Mouse (Mus musculus) C2C12 (cell line): ENCODE measurements around the gene Emc4. TPM values are rescaled to one million over a fixed set of nuclear protein-coding genes. Genes with fewer than 3 reads are reported as not detected.
A peak's percentile ranks its signal among the peaks of the same experiment; 100 is the strongest.

Source experiments
- H3K27me3 ChIP-seq: one replicate; pipeline ENCODE4 v1.6.1; 2011; ENCODE audit not compliant: control insufficient read depth, insufficient read depth, insufficient read length
- H3K36me3 ChIP-seq: one replicate; pipeline ENCODE4 v1.6.1; 2011; ENCODE audit not compliant: control insufficient read depth, insufficient read depth
- H3K4me3 ChIP-seq: one replicate; pipeline ENCODE4 v1.5.1; 2011; ENCODE audit warnings: mild to moderate bottlenecking, control low read depth; ENCODE audit not compliant: poor library complexity, insufficient read depth, severe bottlenecking
- H3K79me2 ChIP-seq: one replicate; pipeline ENCODE4 v1.6.1; 2011; ENCODE audit not compliant: control insufficient read depth, insufficient read depth
- H3K79me3 ChIP-seq: one replicate; pipeline ENCODE4 v1.6.1; 2011; ENCODE audit warnings: low read depth, control low read depth
- H3ac ChIP-seq: one replicate; pipeline ENCODE3; 2011; ENCODE audit warnings: low read depth; ENCODE audit not compliant: control insufficient read depth, insufficient read length
- CEBPB ChIP-seq: IDR thresholded peaks from one replicate; pipeline ENCODE4 v1.6.1; 2011; ENCODE audit warnings: low read depth, mild to moderate bottlenecking, control low read depth, moderate library complexity
- CTCF ChIP-seq: IDR thresholded peaks from one replicate; pipeline ENCODE4 v1.5.1; 2011; ENCODE audit not compliant: control insufficient read depth, insufficient read depth, insufficient read length
- FOSL1 ChIP-seq: IDR thresholded peaks from one replicate; pipeline ENCODE4 v1.8.0; 2011; ENCODE audit warnings: mild to moderate bottlenecking, low read length; ENCODE audit not compliant: poor library complexity, insufficient read depth, severe bottlenecking
- MAX ChIP-seq: IDR thresholded peaks from one replicate; pipeline ENCODE4 v1.6.1; 2011; ENCODE audit warnings: mild to moderate bottlenecking, control low read depth
- MYOD1 ChIP-seq: IDR thresholded peaks from one replicate; pipeline ENCODE4 v1.6.1; 2011; ENCODE audit warnings: low read depth; ENCODE audit not compliant: control insufficient read depth, insufficient read length
- MYOG ChIP-seq: IDR thresholded peaks from one replicate; pipeline ENCODE4 v1.6.1; 2011; ENCODE audit not compliant: control insufficient read depth, insufficient read length; ENCODE audit errors: extremely low read depth
- USF1 ChIP-seq: IDR thresholded peaks from one replicate; pipeline ENCODE4 v1.6.1; 2011; ENCODE audit warnings: low read depth, mild to moderate bottlenecking, control low read depth, moderate library complexity
- polyA plus RNA-seq: library from polyadenylated mRNA; unstranded; fragments of >200 nt; fragmentation: generic; extraction: Trizol; gene quantifications from one replicate; pipeline ENCODE4 v1.2.1, GENCODE M21; 2012; ENCODE audit warnings: missing spikeins

Emc4 gene
- polyA plus RNA-seq, 1 experiment, result 152 TPM

GRCm38 (mm10) chr2:112391346-112392000, 23.6 kb upstream of the Emc4 start:
- no peak overlapping the region for H3ac ChIP-seq
- H3K27me3 ChIP-seq, result no peaks in the 10 kb centered on the region
- H3K4me3 ChIP-seq, result no peak overlapping the region
- peaks cover 100% of the 10 kb centered on the region for H3K79me2 ChIP-seq
- TF ChIP-seq MYOD1 (no peak), CTCF (no peak), MYOG (no peak), CEBPB (no peak), USF1 (no peak), MAX (no peak), FOSL1 (no peak)
- peaks cover 92% of the 10 kb centered on the region for H3K79me3 ChIP-seq
- no peaks in the 10 kb centered on the region for H3K36me3 ChIP-seq

GRCm38 (mm10) chr2:112390843-112391242, 23.0 kb upstream of the Emc4 start:
- Histone ChIP-seq H3ac (no peak overlapping the region), H3K4me3 (no peak overlapping the region), H3K27me3 (no peaks in the 10 kb centered on the region), H3K36me3 (no peaks in the 10 kb centered on the region), H3K79me2 (peaks cover 100% of the 10 kb centered on the region), H3K79me3 (peaks cover 92% of the 10 kb centered on the region)
- TF ChIP-seq USF1 (no peak), FOSL1 (no peak)

DNA sequence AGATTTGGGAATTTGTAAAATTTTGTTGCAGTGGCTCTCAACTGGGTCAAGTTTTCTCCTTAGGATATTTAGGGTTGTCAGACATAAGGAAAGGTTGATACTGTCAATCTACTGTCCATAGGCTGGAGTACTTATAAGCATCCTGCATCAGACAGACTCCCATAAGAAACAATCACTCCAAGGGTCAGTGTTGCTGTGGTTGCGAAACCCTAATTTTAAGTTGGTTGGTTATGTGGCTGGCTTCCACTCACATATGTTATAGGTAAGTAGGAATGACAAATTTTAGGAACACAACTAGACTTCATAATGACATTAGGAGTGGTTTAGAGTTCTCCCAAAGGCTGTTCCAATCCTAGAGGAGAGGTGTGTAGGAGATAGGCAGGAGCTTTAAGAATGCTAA, 13.4 kb upstream of the Emc4 start:
- H3K27me3 ChIP-seq, result no peaks in the 10 kb centered on the region
- no peak overlapping the region for H3ac ChIP-seq
- TF ChIP-seq CEBPB, result peak; percentile 57
- TF ChIP-seq MYOG, result no peak
- peaks cover 63% of the 10 kb centered on the region for H3K79me3 ChIP-seq
- H3K4me3 ChIP-seq, result no peak overlapping the region
- H3K36me3 ChIP-seq, result no peaks in the 10 kb centered on the region
- H3K79me2 ChIP-seq, result peaks cover 71% of the 10 kb centered on the region

GRCm38 (mm10) chr2:112380131-112380530, 12.3 kb upstream of the Emc4 start:
- Histone ChIP-seq H3K79me3 (peaks cover 53% of the 10 kb centered on the region), H3ac (peak overlapping the region; percentile 59), H3K4me3 (peak overlapping the region; percentile 89), H3K27me3 (no peaks in the 10 kb centered on the region), H3K79me2 (peaks cover 60% of the 10 kb centered on the region), H3K36me3 (no peaks in the 10 kb centered on the region)
- no peak for TF ChIP-seq USF1
- no peak for TF ChIP-seq MAX
- TF ChIP-seq FOSL1, result no peak
- no peak for TF ChIP-seq CTCF

GRCm38 (mm10) chr2:112378973-112379898, 11.4 kb upstream of the Emc4 start, which contains the start of gene Katnbl1:
Katnbl1 (plus strand) TSS chr2:112379211.
- Histone ChIP-seq H3K4me3 (peak within 1 kb of the TSS; percentile 89), H3K79me2 (peaks cover 51% of the 10 kb centered on the region), H3ac (peak within 1 kb of the TSS; percentile 91), H3K36me3 (no peaks in the 10 kb centered on the region), H3K27me3 (no peaks in the 10 kb centered on the region), H3K79me3 (peaks cover 45% of the 10 kb centered on the region)
- no peak for TF ChIP-seq FOSL1
- TF ChIP-seq CEBPB, result no peak
- peak; percentile 23 for TF ChIP-seq MAX
- TF ChIP-seq CTCF, result peak; percentile 97
- TF ChIP-seq MYOD1, result no peak
- no peak for TF ChIP-seq USF1
- no peak for TF ChIP-seq MYOG

DNA sequence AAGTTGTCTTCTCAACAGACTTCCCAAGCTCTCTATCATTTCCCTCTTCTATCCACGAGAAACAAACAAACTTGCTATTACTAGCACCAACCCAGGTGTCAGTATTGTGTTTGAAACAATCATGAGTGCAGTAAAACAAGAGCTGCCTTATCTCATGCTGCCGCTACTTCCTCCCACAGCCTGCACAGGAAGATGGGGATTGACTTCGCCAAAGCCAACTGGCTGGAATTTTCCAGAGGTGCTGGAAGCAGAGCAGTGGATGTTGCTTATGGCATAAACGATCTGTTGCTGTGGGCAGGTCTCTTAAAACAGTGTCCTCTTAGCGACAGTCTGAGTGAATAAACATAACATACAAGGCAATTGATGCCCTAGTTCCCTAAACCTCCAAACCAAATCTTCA, 6.8 kb upstream of the Emc4 start:
- Histone ChIP-seq H3K79me2 (peaks cover 5% of the 10 kb centered on the region), H3K4me3 (no peak overlapping the region), H3K27me3 (no peaks in the 10 kb centered on the region), H3ac (no peak overlapping the region), H3K36me3 (no peaks in the 10 kb centered on the region), H3K79me3 (peaks cover 2% of the 10 kb centered on the region)
- TF ChIP-seq FOSL1, result no peak
- no peak for TF ChIP-seq MYOD1
- no peak for TF ChIP-seq MYOG
- no peak for TF ChIP-seq CTCF
- no peak for TF ChIP-seq USF1
- no peak for TF ChIP-seq CEBPB
